Mouse (Mus musculus) CD4-positive naive resting alpha-beta T cell, adult 76 days (primary cell): ENCODE data around the gene Nkain2. TPM values are rescaled to one million over a fixed set of nuclear protein-coding genes. Genes with fewer than 3 reads are reported as not detected.

Experiments used
- total RNA-seq: library from RNA; stranded (reverse); gene quantifications from one replicate; pipeline ENCODE4 v1.2.4, GENCODE M21; 2023

The Nkain2 gene
- total RNA-seq, result not detected

DNA sequence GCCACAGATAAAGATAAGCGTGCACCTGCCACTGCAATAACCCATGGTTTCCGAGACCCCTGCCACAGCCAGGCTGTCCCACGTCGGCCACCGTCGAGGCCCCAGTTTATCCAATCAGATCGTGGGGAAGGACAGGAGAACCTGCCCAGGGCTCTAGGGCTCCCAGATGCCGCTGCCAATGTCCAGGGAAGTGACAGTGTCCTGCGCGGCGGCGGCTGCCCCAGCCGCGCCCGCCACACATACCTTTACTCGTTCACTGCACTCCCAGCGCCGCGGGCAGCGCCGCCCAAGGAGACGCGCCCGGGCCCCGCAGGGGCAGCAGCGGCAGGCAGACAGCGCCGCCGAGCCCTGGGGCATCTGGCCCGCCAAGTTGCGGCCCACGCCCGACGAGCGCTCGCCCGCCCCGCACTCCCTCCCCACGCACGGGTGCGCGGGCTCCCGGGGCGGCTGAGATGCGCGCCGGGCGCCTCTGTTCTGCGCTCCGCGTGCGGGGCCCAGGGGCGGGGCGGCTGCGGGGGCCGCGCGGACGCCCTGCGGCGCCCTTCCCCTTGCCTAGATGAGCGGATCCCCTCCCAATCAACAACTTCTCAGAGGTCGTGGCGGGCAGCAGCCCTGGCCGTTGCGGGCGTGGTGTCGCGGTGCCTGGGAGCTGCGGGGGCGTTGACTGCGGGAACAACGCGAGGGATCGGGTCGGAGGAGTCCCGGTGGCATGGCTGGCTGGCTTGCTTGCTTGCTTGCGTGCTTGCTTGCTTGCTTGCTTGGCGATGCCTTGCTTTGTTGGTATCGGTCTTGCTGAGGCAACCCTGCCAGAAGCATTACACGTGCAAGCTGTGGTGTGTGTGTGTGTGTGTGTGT lies at the start of gene Nkain2:
Gene Nkain2, minus strand, starts transcription at position 811 of the 855 bp plus-strand sequence.

Other genes starting within 250 kb of the Nkain2 start
- not detected for gene Trdn, start 190.1 kb upstream of the Nkain2 start, total RNA-seq